Mouse (Mus musculus) cortical plate, adult 2 months (tissue): Measurements from ENCODE around the gene Mex3d. TPM values are rescaled to one million over a fixed set of nuclear protein-coding genes. Genes with fewer than 3 reads are reported as not detected.

Source experiments
- H3K27ac ChIP-seq: fragments of 200-500 bp; 2 replicates; pipeline ENCODE4 v1.5.1; 2012; ENCODE audit warnings: low read length, control low read depth, inconsistent platforms; ENCODE audit not compliant: insufficient read depth
- H3K4me1 ChIP-seq: fragments of 200-500 bp; 2 replicates; pipeline ENCODE4 v1.6.1; 2011; ENCODE audit warnings: low read length; ENCODE audit not compliant: control insufficient read depth, insufficient read depth
- H3K4me3 ChIP-seq: fragments of 200-500 bp; 2 replicates; pipeline ENCODE4 v1.5.1; 2011; ENCODE audit warnings: mild to moderate bottlenecking, low read length, control low read depth; ENCODE audit not compliant: insufficient read depth
- CTCF ChIP-seq: fragments of 200-500 bp; IDR thresholded peaks from 2 replicates; pipeline ENCODE4 v1.5.1; 2011; ENCODE audit warnings: mild to moderate bottlenecking, control low read depth, low read length; ENCODE audit not compliant: insufficient read depth; ENCODE audit errors: extremely low read depth
- POLR2A ChIP-seq: fragments of 200-500 bp; IDR thresholded peaks from 2 replicates; pipeline ENCODE4 v1.6.1; 2011; ENCODE audit warnings: mild to moderate bottlenecking, low read length, control low read depth; ENCODE audit not compliant: insufficient read depth; ENCODE audit errors: extremely low read depth
- polyA plus RNA-seq: library from polyadenylated mRNA; depleted of rRNA; stranded (reverse); fragments of >200 nt; gene quantifications from 2 replicates; pipeline ENCODE4 v1.2.3, GENCODE M21; 2012; rRNA removed

Gene Mex3d
- 13.8 and 14.3 TPM in 2 replicates for polyA plus RNA-seq

DNA sequence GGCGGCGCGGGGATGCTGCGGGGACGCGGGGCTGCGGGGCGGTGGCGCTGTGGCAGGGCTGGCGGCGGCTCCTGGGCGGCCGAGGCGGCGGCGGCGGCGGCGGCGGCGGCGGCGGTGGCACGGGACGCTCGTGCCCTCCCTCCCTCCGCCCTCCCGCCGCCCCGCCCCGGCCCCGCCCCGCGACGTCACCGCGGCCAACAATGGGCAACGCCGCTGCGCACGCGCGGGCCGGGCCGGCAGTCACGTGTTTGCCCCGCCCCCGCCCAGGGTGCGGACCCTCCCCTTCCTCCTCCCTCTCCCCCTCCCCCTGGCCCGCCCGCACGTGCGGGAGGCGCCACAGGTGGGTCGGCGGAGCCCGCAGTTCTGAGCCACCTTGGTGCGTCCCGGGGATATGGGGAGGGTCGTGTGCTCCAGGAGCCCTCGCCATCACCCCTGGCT, at the start of gene Mex3d:
Gene Mex3d (minus strand): TSS at position 138 of the 438 bp plus-strand sequence.
- H3K4me1 ChIP-seq = peaks cover 4% of the 10 kb centered on the region; the same call in 1 of the 2 replicates
- peak within 1 kb of the TSS; percentile 55 for H3K4me3 ChIP-seq
- peak within 1 kb of the TSS; percentile 33; the same call in 1 of the 2 replicates for H3K27ac ChIP-seq
- no peak for TF ChIP-seq POLR2A
- TF ChIP-seq CTCF = no peak

DNA sequence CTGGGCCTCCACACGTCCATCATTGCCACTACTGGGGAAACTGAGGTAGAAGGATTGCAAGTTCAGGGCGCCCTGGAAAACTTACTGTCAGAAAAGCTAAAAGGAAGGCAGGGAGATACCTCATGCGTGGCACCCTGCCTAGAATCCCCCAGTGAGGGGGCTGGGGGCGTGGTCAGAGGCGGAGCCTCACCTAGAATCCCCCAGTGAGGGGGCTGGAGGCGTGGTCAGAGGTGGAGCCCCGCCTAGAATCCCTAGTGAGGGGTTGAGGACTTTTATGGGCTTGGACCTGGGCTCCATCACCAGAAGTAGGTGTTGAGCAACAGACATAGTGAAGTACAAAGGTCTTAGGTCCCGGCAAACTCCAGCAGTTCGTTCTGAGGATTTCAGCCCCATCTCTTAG, 48.8 kb upstream of the Mex3d start:
- Histone ChIP-seq H3K4me3 (no peak overlapping the region), H3K27ac (no peak overlapping the region), H3K4me1 (peaks cover 4% of the 10 kb centered on the region; the same call in 1 of the 2 replicates)
- TF ChIP-seq CTCF = no peak
- no peak for TF ChIP-seq POLR2A

DNA sequence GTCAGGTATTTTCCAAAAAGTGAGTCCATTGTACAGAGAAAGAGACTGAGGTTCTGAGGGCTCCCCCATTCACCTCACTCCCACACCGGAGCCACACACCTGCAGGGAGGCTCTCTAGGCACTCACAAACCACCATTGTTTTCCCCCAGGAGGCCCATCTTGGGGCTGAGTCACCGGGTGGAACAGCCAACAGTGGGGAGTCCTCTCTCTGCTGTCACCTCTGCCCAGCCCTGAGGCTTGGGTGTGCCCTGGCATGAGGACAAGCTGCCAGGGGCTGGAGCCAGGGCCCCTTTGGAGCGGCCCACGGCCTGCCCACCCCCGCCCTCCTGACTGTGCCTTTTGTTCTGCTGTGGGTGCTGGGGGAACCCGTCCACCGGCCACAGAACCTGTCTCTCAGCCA, 48.3 kb upstream of the Mex3d start:
- no peak overlapping the region for H3K27ac ChIP-seq
- TF ChIP-seq CTCF (no peak), POLR2A (no peak)
- peaks cover 4% of the 10 kb centered on the region; the same call in 1 of the 2 replicates for H3K4me1 ChIP-seq
- no peak overlapping the region for H3K4me3 ChIP-seq

DNA sequence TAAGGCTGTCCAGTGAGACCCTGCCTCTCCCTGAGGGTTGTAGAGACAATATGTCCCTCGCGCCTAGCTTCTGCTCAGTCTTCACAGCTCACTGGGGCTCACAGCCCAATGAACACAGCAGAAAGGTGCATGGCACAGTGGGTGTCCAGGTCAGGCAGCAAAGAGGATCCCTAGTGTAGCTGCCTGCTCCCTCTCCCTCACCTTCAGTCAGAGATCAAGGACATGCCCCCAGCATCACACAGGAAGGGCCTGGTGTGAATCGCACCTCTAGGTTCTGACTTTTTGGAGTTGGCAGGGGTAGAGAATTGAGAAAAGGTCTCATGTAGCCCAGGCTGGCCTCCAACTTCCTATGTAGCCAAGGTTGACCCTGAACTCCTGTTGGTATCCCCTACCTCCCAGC, 47.4 kb upstream of the Mex3d start:
- no peak overlapping the region for H3K4me3 ChIP-seq
- TF ChIP-seq POLR2A (no peak), CTCF (no peak)
- H3K27ac ChIP-seq = no peak overlapping the region
- H3K4me1 ChIP-seq = peaks cover 4% of the 10 kb centered on the region; the same call in 1 of the 2 replicates

DNA sequence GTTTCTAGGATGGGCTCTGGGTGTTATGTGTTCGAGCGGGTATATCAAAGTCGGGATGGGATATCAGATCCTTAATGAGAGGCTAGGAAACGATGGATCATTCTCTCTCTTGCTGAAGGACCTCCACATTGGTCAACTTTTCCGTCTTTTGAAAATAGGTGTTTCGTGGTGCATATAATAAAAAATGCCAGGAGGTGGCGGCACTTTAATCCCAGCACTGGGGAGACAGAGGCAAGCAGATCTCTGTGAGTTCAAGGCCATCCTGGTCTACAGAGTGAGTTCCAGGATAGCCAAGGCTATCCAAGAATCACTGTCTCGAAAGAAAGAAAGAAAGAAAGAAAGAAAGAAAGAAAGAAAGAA, 46.8 kb upstream of the Mex3d start:
- TF ChIP-seq CTCF = no peak
- no peak for TF ChIP-seq POLR2A
- H3K4me1 ChIP-seq = peaks cover 4% of the 10 kb centered on the region; the same call in 1 of the 2 replicates
- no peak overlapping the region for H3K27ac ChIP-seq
- H3K4me3 ChIP-seq = no peak overlapping the region

DNA sequence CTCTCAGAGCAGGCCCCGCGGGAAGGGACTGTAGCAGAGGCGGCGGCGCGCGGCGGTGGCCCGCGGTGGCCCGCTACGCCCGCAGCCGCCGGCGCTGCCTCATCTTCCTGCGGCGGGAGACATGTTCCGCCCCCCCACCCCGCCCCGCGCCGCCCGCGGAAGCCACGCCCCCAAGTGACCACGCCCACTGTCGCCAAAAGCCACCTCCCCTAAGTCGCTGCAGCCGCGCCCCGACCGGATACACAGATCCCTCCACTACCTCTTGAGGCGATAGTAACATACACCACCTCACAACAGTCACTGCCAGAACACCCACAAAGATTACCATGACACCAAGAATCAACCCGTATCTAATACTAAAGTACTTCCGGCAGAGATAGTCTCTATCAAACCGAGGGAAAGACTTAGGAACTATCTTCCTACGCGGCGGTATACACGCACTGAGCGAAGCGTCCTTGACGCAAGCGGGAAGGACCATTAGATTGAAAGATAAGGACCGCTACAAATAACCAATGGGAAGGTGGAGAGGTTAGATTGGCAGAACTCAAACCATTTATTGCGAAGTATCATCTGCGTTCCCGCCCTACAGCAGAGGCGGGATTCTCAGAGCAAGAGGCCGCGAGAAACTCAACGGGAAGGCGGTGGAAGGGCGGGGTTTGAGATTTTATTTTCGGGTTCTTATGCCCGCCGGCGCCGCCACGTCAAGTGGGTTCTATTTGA, 46.2 kb upstream of the Mex3d start, which contains the start of gene Tcf3:
Gene Tcf3 (minus strand): TSS at position 135 of the 720 bp plus-strand sequence.
- H3K27ac ChIP-seq = peak within 1 kb of the TSS; percentile 87
- H3K4me1 ChIP-seq = peaks cover 4% of the 10 kb centered on the region; the same call in 1 of the 2 replicates
- H3K4me3 ChIP-seq = peak within 1 kb of the TSS; percentile 42
- TF ChIP-seq POLR2A = 0 out of 2 replicates have a peak, but pooled peaks have one; percentile 6
- no peak for TF ChIP-seq CTCF

DNA sequence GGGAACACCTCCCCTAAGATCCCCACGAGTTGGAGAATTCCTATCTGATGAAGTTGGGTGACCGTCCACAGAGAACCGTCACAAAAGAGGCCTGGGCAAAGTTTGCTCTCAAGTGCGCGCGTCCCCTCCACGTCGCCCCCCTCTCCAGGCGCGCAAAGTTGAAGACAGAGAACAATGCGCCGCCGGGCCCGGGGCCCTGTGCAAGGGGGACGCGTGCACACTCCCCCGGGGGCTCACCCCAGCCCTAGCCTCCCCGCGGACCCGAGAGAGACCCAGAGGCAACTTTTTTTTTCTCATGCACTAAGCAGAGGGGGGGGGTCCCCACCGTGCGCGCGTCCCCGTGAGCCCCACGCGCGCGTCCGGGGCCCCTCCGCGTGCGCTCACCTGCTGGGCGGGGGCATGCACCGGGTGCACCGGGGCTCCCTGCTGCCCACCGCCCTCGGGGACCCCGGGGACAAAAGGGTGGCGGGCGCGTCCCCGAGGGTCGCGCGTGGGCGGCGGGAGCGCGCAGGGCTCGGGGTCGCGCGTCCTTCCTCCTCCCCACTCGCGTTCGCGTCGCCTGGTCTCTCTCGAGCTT, 45.6 kb upstream of the Mex3d start:
- Histone ChIP-seq H3K27ac (peak overlapping the region; percentile 62; the same call in 1 of the 2 replicates), H3K4me3 (peak overlapping the region; percentile 42), H3K4me1 (peaks cover 4% of the 10 kb centered on the region; the same call in 1 of the 2 replicates)
- TF ChIP-seq POLR2A = no peak
- TF ChIP-seq CTCF = no peak

DNA sequence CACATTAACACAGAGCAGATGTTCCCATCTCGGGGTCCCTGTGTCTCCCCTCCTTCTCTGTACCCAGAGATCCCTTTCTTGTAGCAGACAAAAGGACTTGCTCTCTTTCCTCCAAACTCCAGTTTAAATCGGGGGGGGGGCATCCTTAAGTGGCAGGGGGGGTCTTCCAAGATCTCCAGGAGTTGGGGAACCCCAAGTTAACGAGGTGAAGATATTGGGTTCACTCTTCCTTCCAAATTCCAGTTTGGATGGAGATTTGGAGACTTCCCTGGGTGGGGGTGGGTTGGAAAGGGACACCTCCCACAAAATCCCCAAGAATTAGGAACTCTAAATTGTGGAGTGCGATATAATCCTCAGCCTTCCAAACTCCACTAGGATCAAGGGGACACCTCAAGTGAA, 44.9 kb upstream of the Mex3d start:
- no peak overlapping the region for H3K27ac ChIP-seq
- TF ChIP-seq CTCF (no peak), POLR2A (no peak)

DNA sequence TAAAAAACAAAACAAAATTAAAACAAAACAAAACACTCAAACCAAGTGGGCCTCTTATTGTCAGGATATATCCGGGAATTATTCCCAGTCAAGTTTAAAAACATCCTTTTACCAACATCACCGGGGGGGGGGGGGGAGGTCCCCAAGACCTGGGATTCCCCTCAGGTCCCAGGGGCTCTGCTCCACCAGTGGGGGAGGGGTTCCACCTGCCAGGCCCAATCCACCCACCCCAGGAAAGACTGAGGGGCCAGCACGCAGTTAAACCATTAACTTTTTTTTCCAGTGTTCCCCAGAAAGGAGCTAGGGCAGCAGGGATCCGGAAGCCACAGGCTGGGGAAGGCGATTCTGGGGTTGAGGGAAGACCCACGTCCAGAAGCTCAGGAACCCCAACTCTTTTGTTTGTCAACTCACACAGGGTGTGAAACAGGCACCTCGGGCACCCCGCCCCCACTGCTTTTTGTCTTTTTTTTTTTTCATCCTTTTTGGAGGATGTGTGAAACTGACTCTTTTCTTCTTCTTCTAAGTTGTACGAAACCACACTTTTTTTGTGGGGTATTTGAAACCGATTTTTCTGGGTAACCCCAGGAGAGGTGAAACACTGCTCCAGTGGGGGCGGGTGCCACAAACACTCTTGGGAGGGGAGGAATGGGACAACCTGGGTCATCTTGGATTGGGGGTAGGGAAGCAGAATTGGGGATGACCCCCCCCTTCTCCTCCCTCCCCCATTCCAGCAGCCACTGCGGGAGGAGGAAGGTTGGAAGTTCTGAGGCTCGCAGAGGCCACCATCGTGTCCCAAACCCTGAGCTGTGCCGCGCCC, 44.3 kb upstream of the Mex3d start:
- TF ChIP-seq CTCF (no peak), POLR2A (no peak)
- no peak overlapping the region for H3K4me3 ChIP-seq
- H3K27ac ChIP-seq = no peak overlapping the region
- peaks cover 4% of the 10 kb centered on the region; the same call in 1 of the 2 replicates for H3K4me1 ChIP-seq

More for the DNA sequence above, 44.9 kb upstream of the Mex3d start:
- Histone ChIP-seq H3K4me1 (peaks cover 4% of the 10 kb centered on the region; the same call in 1 of the 2 replicates), H3K4me3 (peak overlapping the region; percentile 42)
